31 mouse cellular contexts compared by ENCODE assay signal in the genomic region with DNA sequence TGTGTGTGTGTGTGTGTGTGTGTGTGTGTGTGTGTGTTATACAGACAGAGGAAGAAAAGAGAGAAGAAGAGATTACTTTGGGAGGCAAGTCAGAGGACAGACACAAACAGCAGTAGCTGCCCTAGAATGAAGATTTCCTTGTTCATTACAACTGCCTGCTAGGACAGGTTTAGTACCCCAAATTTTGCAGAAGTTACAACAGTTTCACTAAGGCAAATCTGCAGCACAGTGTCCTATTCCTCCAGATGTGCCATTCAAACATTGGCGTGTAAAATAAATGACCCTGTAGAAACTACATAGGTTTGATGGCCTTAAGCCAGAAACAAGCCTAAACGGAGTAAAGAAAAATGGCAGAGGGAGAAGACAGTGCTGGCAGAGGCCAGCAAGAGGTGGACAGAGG. TPM values are rescaled to one million over a fixed set of nuclear protein-coding genes. Genes with fewer than 3 reads are reported as not detected.
DNase-seq lines count a peak whose midpoint lies in the region; ATAC-seq and TF ChIP-seq lines count a peak whose summit lies in the region.
"Had no signal": no experiment of that assay in that cellular context is flagged by ENCODE, and none has a peak within 500 bp of the region (broad histone marks: within the 10 kb centered on the region; RNA-seq: fewer than 3 reads in every experiment).

No protein-coding gene starts in this region.

- 87% methylated on average over 2 of the region's 2 CpGs for WGBS in midbrain, embryonic 11.5 days
- WGBS in midbrain, embryonic 10.5 days, result 85% methylated on average over 2 of the region's 2 CpGs
- WGBS in kidney, adult 2 months, result 84% methylated on average over 2 of the region's 2 CpGs

- H3K4me2 ChIP-seq in midbrain, embryonic 11.5 days, result no peak overlapping the region
- H3K4me2 ChIP-seq: embryonic facial prominence, embryonic 12.5 days; embryonic facial prominence, embryonic 15.5 days; forebrain, embryonic 12.5 days; forebrain, embryonic 15.5 days; heart, embryonic 11.5 days; hindbrain, embryonic 13.5 days had no signal

- no peak for TF ChIP-seq POLR2A in embryonic fibroblast, embryonic 13.5 days (IDR thresholded peaks at IDR 0.05; ENCODE audit: low read depth, low read length)
- no peak for TF ChIP-seq POLR2A in kidney, adult 2 months (IDR thresholded peaks at IDR 0.05; ENCODE audit: low read depth, low read length)

- H3K27me3 ChIP-seq in midbrain, embryonic 11.5 days (ENCODE audit: control insufficient read depth, insufficient read depth, low read length), result no peaks in the 10 kb centered on the region
- no peaks in the 10 kb centered on the region for H3K27me3 ChIP-seq in midbrain, embryonic 10.5 days (ENCODE audit: low read depth, poor library complexity, severe bottlenecking)
- H3K27me3 ChIP-seq in kidney, adult 2 months (replicated peaks; ENCODE audit: control insufficient read depth, insufficient read depth, low read length), result no peaks in the 10 kb centered on the region
- H3K27me3 ChIP-seq: embryonic facial prominence, embryonic 12.5 days; embryonic facial prominence, embryonic 15.5 days; forebrain, embryonic 12.5 days; forebrain, embryonic 15.5 days; hindbrain, embryonic 13.5 days; Patski had no signal

- no peak overlapping the region for H3K27ac ChIP-seq in midbrain, embryonic 11.5 days (ENCODE audit: low read depth, low read length)
- no peak overlapping the region for H3K27ac ChIP-seq in midbrain, embryonic 10.5 days (replicated peaks)
- peak overlapping the region; percentile 99 for H3K27ac ChIP-seq in embryonic fibroblast, embryonic 13.5 days (ENCODE audit: insufficient read depth, low read length)
- H3K27ac ChIP-seq in kidney, adult 2 months (ENCODE audit: insufficient read depth, low read depth, low read length), result no peak overlapping the region
- H3K27ac ChIP-seq: embryonic facial prominence, embryonic 12.5 days; embryonic facial prominence, embryonic 15.5 days; forebrain, embryonic 12.5 days; forebrain, embryonic 15.5 days; hindbrain, embryonic 10.5 days; hindbrain, embryonic 13.5 days had no signal

- no peaks in the 10 kb centered on the region for H3K36me3 ChIP-seq in midbrain, embryonic 11.5 days (ENCODE audit: control insufficient read depth, insufficient read depth, low read length)
- no peaks in the 10 kb centered on the region for H3K36me3 ChIP-seq in midbrain, embryonic 10.5 days
- no peaks in the 10 kb centered on the region for H3K36me3 ChIP-seq in kidney, adult 2 months (ENCODE audit: control insufficient read depth, insufficient read depth, low read length)
- H3K36me3 ChIP-seq: embryonic facial prominence, embryonic 12.5 days; embryonic facial prominence, embryonic 15.5 days; forebrain, embryonic 12.5 days; forebrain, embryonic 15.5 days; hindbrain, embryonic 10.5 days; hindbrain, embryonic 13.5 days had no signal

- H3K9me3 ChIP-seq in midbrain, embryonic 11.5 days (ENCODE audit: control insufficient read depth, low read length), result no peaks in the 10 kb centered on the region
- no peaks in the 10 kb centered on the region for H3K9me3 ChIP-seq in midbrain, embryonic 10.5 days (replicated peaks)
- H3K9me3 ChIP-seq: embryonic facial prominence, embryonic 12.5 days; embryonic facial prominence, embryonic 15.5 days; forebrain, embryonic 12.5 days; forebrain, embryonic 15.5 days; hindbrain, embryonic 10.5 days; hindbrain, embryonic 13.5 days had no signal

- TF ChIP-seq CTCF in embryonic fibroblast, embryonic 13.5 days (IDR thresholded peaks at IDR 0.05; ENCODE audit: borderline replicate concordance, insufficient read depth, low read length), result no peak
- no peak for TF ChIP-seq CTCF in kidney, adult 2 months (conservative IDR thresholded peaks at IDR 0.05; ENCODE audit: insufficient read depth, insufficient read length, low read depth, low read length)

- DNase-seq in midbrain, embryonic 11.5 days (ENCODE audit: low spot score, missing footprints), result peak; percentile 23
- DNase-seq in midbrain, embryonic 10.5 days (ENCODE audit: low spot score), result no peak
- no peak for DNase-seq in MN1 (ENCODE audit: low spot score)
- DNase-seq in testis, postnatal 10 days (ENCODE audit: low spot score), result no peak
- DNase-seq in kidney, adult 2 months, result no peak
- DNase-seq: adrenal gland, postnatal 10 days; adrenal gland, postnatal 36 days; cerebellum, adult 18-20 months; cerebellum, adult 9-10 months; cerebellum, postnatal 14 days; gastrocnemius, postnatal 25 days had no signal

- no peak overlapping the region for H3K4me3 ChIP-seq in midbrain, embryonic 11.5 days (ENCODE audit: low read depth, low read length)
- H3K4me3 ChIP-seq in midbrain, embryonic 10.5 days, result no peak overlapping the region
- H3K4me3 ChIP-seq in embryonic fibroblast, embryonic 13.5 days (ENCODE audit: insufficient read depth, low read length), result no peak overlapping the region
- no peak overlapping the region for H3K4me3 ChIP-seq in kidney, adult 2 months (ENCODE audit: insufficient read depth, low read depth, low read length)
- H3K4me3 ChIP-seq: embryonic facial prominence, embryonic 12.5 days; embryonic facial prominence, embryonic 15.5 days; erythroblast, embryonic 14.5 days; forebrain, embryonic 12.5 days; forebrain, embryonic 15.5 days; hindbrain, embryonic 10.5 days; hindbrain, embryonic 13.5 days had no signal

- H3K4me1 ChIP-seq in midbrain, embryonic 11.5 days (ENCODE audit: control insufficient read depth, insufficient read depth, low read length), result no peaks in the 10 kb centered on the region
- H3K4me1 ChIP-seq in midbrain, embryonic 10.5 days, result peaks cover 19% of the 10 kb centered on the region
- H3K4me1 ChIP-seq in embryonic fibroblast, embryonic 13.5 days (ENCODE audit: control insufficient read depth, insufficient read depth, low read length), result peaks cover 32% of the 10 kb centered on the region
- H3K4me1 ChIP-seq in kidney, adult 2 months (ENCODE audit: control insufficient read depth, insufficient read depth, low read length), result peaks cover 3% of the 10 kb centered on the region

- no peak for ATAC-seq in midbrain, embryonic 11.5 days (ENCODE audit: low FRiP score)
- peak; percentile 54; the same call in 1 of the 2 replicates for ATAC-seq in megakaryocyte progenitor cell, adult 5-6 weeks (replicated peaks; ENCODE audit: poor library complexity)
- ATAC-seq: forebrain, embryonic 15.5 days; hindbrain, embryonic 16.5 days; Patski had no signal

- H3K9ac ChIP-seq in midbrain, embryonic 11.5 days (ENCODE audit: low read length), result no peak overlapping the region
- H3K9ac ChIP-seq: embryonic facial prominence, embryonic 12.5 days; embryonic facial prominence, embryonic 15.5 days; forebrain, embryonic 12.5 days; forebrain, embryonic 15.5 days; hindbrain, embryonic 13.5 days had no signal

RNA-seq across cellular contexts. Expression of a gene that starts 46.3 kb away (rescaled TPM):
- polyA plus RNA-seq in midbrain, embryonic 11.5 days (2014; fragmentation: Nextera tagmentation; extraction: Ambion mirVana), result not detected in 2 replicates
- not detected in 2 replicates for polyA plus RNA-seq in midbrain, embryonic 10.5 days (2016; fragmentation: Nextera tagmentation; extraction: Ambion mirVana)
- polyA plus RNA-seq in embryonic fibroblast, embryonic 13.5 days (2011; ENCODE audit: insufficient read length, low read depth, missing spikeins), result not detected in 2 replicates
- total RNA-seq in megakaryocyte progenitor cell, adult 5-6 weeks (2015), result not detected in 2 replicates
- total RNA-seq in megakaryocyte progenitor cell, adult 5-6 weeks (2017), result not detected in 2 replicates
- polyA plus RNA-seq in kidney, adult 2 months (2012; rRNA removed), result not detected in 2 replicates
- total RNA-seq: adrenal gland, adult 18-20 months; adrenal gland, postnatal 10 days; adrenal gland, postnatal 36 days; ES-E14; gastrocnemius, adult 8-10 months; gastrocnemius, postnatal 25 days; heart, adult 8-10 months; heart, postnatal 25 days had no signal
- polyA plus RNA-seq: embryonic facial prominence, embryonic 12.5 days; embryonic facial prominence, embryonic 15.5 days; erythroblast, embryonic 14.5 days; forebrain, embryonic 12.5 days; forebrain, embryonic 15.5 days; gonadal fat pad, adult 2 months; heart, embryonic 11.5 days; heart, embryonic 14.5 days; heart, postnatal 0 days; hindbrain, embryonic 10.5 days; hindbrain, embryonic 13.5 days; hindbrain, embryonic 16.5 days; Patski had no signal
